Mouse (Mus musculus): ENCODE data around the gene Gm20388. TPM values are rescaled to one million over a fixed set of nuclear protein-coding genes. Genes with fewer than 3 reads are reported as not detected.
"Not testable (repeated sequence)": the region's sequence is repeated elsewhere in the genome, so short reads cannot be mapped to it uniquely, and the experiment has no call there.

Gene Gm20388
- polyA plus RNA-seq, 1 experiment from 2014 or later, result not detected

- H3K4me1 ChIP-seq (replicated peaks; ENCODE audit: control insufficient read depth, insufficient read depth, low read length), result peaks cover 7% of the 10 kb centered on the region; the same call in 1 of the 2 replicates
- H3K27me3 ChIP-seq (replicated peaks; ENCODE audit: control insufficient read depth, insufficient read depth, low read length), result no peaks in the 10 kb centered on the region
- H3K36me3 ChIP-seq (ENCODE audit: control insufficient read depth, insufficient read depth), result no peaks in the 10 kb centered on the region
- ATAC-seq, result peak; percentile 52
- H3K4me3 ChIP-seq (ENCODE audit: low read depth, low read length), result no peak overlapping the region
- no peaks in the 10 kb centered on the region for H3K9me3 ChIP-seq (ENCODE audit: control insufficient read depth)
- no peak overlapping the region for H3K4me2 ChIP-seq (replicated peaks; ENCODE audit: low read depth)
- peak; percentile 79 for TF ChIP-seq CTCF (IDR thresholded peaks at IDR 0.05; ENCODE audit: low read depth)
- WGBS, result 48% methylated on average over 10 of the region's 10 CpGs
- no peak overlapping the region for H3K9ac ChIP-seq (ENCODE audit: low read depth, low read length)
- peak overlapping the region; percentile 41; the same call in 1 of the 2 replicates for H3K27ac ChIP-seq (ENCODE audit: low read depth, low read length)
These were observed 453.0 kb downstream of the Gm20388 start for GRCm38 (mm10) chr8:120363552-120364071.

- Histone ChIP-seq H3K9me3 (ENCODE audit: control insufficient read depth) (no peaks in the 10 kb centered on the region), H3K4me1 (replicated peaks; ENCODE audit: control insufficient read depth, insufficient read depth, low read length) (peaks cover 12% of the 10 kb centered on the region; the same call in 1 of the 2 replicates), H3K4me3 (ENCODE audit: low read depth, low read length) (no peak overlapping the region), H3K4me2 (replicated peaks; ENCODE audit: low read depth) (no peak overlapping the region), H3K36me3 (ENCODE audit: control insufficient read depth, insufficient read depth) (no peaks in the 10 kb centered on the region), H3K9ac (ENCODE audit: low read depth, low read length) (no peak overlapping the region), H3K27ac (ENCODE audit: low read depth, low read length) (peak overlapping the region; percentile 41; the same call in 1 of the 2 replicates), H3K27me3 (replicated peaks; ENCODE audit: control insufficient read depth, insufficient read depth, low read length) (no peaks in the 10 kb centered on the region)
- TF ChIP-seq CTCF (IDR thresholded peaks at IDR 0.05; ENCODE audit: low read depth), result peak; percentile 74
- WGBS, result 34% methylated on average over 7 of the region's 7 CpGs
- peak; percentile 13 for ATAC-seq
These were observed 453.6 kb downstream of the Gm20388 start for GRCm38 (mm10) chr8:120364093-120364725.

DNA sequence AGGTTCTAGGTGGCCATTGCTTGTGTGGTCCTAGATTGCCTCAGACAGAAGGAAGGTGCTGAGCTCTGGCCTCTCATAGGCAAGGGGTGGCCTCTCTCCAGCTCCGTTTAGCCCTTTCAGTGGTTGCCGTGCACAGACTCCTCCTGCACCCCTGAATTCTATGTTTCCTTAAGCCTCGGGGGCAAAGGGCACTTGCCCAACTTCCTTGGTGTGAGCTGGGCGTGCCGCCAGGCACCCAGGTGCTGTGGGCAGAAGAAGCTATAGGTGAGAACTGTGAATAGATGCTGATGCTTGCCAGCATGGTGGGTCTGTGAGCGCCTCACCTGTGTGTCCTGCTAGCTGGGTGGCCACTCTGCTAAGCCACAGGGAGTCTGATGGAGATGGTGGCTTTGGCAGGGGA lies 456.2 kb downstream of the Gm20388 start:
- Histone ChIP-seq H3K9me3 (ENCODE audit: control insufficient read depth) (no peaks in the 10 kb centered on the region), H3K4me3 (ENCODE audit: low read depth, low read length) (no peak overlapping the region), H3K27ac (ENCODE audit: low read depth, low read length) (peak overlapping the region; percentile 41; the same call in 1 of the 2 replicates), H3K4me2 (replicated peaks; ENCODE audit: low read depth) (no peak overlapping the region), H3K9ac (ENCODE audit: low read depth, low read length) (no peak overlapping the region), H3K27me3 (replicated peaks; ENCODE audit: control insufficient read depth, insufficient read depth, low read length) (no peaks in the 10 kb centered on the region), H3K36me3 (ENCODE audit: control insufficient read depth, insufficient read depth) (no peaks in the 10 kb centered on the region), H3K4me1 (replicated peaks; ENCODE audit: control insufficient read depth, insufficient read depth, low read length) (peaks cover 25% of the 10 kb centered on the region; the same call in 1 of the 2 replicates)
- WGBS, result 50% methylated on average over 6 of the region's 6 CpGs
- TF ChIP-seq CTCF (IDR thresholded peaks at IDR 0.05; ENCODE audit: low read depth), result no peak
- peak; percentile 62 for ATAC-seq

- not testable (repeated sequence) for H3K36me3 ChIP-seq (ENCODE audit: control insufficient read depth, insufficient read depth); H3K4me3 ChIP-seq (ENCODE audit: low read depth, low read length); ATAC-seq; H3K9me3 ChIP-seq (ENCODE audit: control insufficient read depth); H3K27me3 ChIP-seq (replicated peaks; ENCODE audit: control insufficient read depth, insufficient read depth, low read length); H3K9ac ChIP-seq (ENCODE audit: low read depth, low read length); H3K4me2 ChIP-seq (replicated peaks; ENCODE audit: low read depth)
- WGBS, result 70% methylated on average over 1 of the region's 1 CpGs
- Histone ChIP-seq H3K27ac (ENCODE audit: low read depth, low read length) (peak overlapping the region; percentile 1; the same call in 1 of the 2 replicates), H3K4me1 (replicated peaks; ENCODE audit: control insufficient read depth, insufficient read depth, low read length) (peaks cover 25% of the 10 kb centered on the region; the same call in 1 of the 2 replicates)
These were observed 457.6 kb downstream of the Gm20388 start for GRCm38 (mm10) chr8:120368191-120368590.

GRCm38 (mm10) chr8:120368814-120369649 lies 458.4 kb downstream of the Gm20388 start:
- H3K9ac ChIP-seq (ENCODE audit: low read depth, low read length), result no peak overlapping the region
- peak; percentile 66 for ATAC-seq
- H3K27me3 ChIP-seq (replicated peaks; ENCODE audit: control insufficient read depth, insufficient read depth, low read length), result no peaks in the 10 kb centered on the region
- no peaks in the 10 kb centered on the region for H3K36me3 ChIP-seq (ENCODE audit: control insufficient read depth, insufficient read depth)
- peak overlapping the region; percentile 41 for H3K4me2 ChIP-seq (replicated peaks; ENCODE audit: low read depth)
- H3K4me1 ChIP-seq (replicated peaks; ENCODE audit: control insufficient read depth, insufficient read depth, low read length), result peaks cover 25% of the 10 kb centered on the region
- 24% methylated on average over 11 of the region's 11 CpGs for WGBS
- peak; percentile 74 for TF ChIP-seq CTCF (IDR thresholded peaks at IDR 0.05; ENCODE audit: low read depth)
- H3K27ac ChIP-seq (ENCODE audit: low read depth, low read length), result peak overlapping the region; percentile 35
- H3K9me3 ChIP-seq (ENCODE audit: control insufficient read depth), result no peaks in the 10 kb centered on the region
- no peak overlapping the region for H3K4me3 ChIP-seq (ENCODE audit: low read depth, low read length)

- ATAC-seq, result no peak
- no peak overlapping the region for H3K27ac ChIP-seq (ENCODE audit: low read depth, low read length)
- H3K9ac ChIP-seq (ENCODE audit: low read depth, low read length), result no peak overlapping the region
- TF ChIP-seq CTCF (IDR thresholded peaks at IDR 0.05; ENCODE audit: low read depth), result no peak
- H3K4me3 ChIP-seq (ENCODE audit: low read depth, low read length), result no peak overlapping the region
- H3K4me1 ChIP-seq (replicated peaks; ENCODE audit: control insufficient read depth, insufficient read depth, low read length), result peaks cover 22% of the 10 kb centered on the region
- 40% methylated on average over 7 of the region's 7 CpGs for WGBS
- H3K9me3 ChIP-seq (ENCODE audit: control insufficient read depth), result no peaks in the 10 kb centered on the region
- H3K27me3 ChIP-seq (replicated peaks; ENCODE audit: control insufficient read depth, insufficient read depth, low read length), result no peaks in the 10 kb centered on the region
- no peak overlapping the region for H3K4me2 ChIP-seq (replicated peaks; ENCODE audit: low read depth)
- H3K36me3 ChIP-seq (ENCODE audit: control insufficient read depth, insufficient read depth), result no peaks in the 10 kb centered on the region
These were observed 459.3 kb downstream of the Gm20388 start for GRCm38 (mm10) chr8:120369956-120370355.
